Mouse (Mus musculus) liver, postnatal 0 days (tissue): ENCODE data around the gene Artn. TPM values are rescaled to one million over a fixed set of nuclear protein-coding genes. Genes with fewer than 3 reads are reported as not detected.

ENCODE experiments used
- ATAC-seq: fragments of 200-750 bp; cut with Nextera tagmentation; 2 replicates; pipeline ENCODE4 v1.8.0; 2017; ENCODE audit warnings: mild to moderate bottlenecking, moderate library complexity
- DNase-seq: peaks from one replicate; pipeline ENCODE4 v3.0.0-alpha.2; 2016
- H3K27ac ChIP-seq: fragments of 300-500 bp; sonication (generic); 2 replicates; pipeline ENCODE4 v1.5.1; 2014; ENCODE audit warnings: antibody characterized with exemption, moderate library complexity, mild to moderate bottlenecking, low read depth
- H3K27me3 ChIP-seq: fragments of 300-500 bp; sonication (generic); 2 replicates; pipeline ENCODE4 v1.6.1; 2014; ENCODE audit warnings: low read length, control low read depth, mixed read lengths; ENCODE audit not compliant: insufficient read depth
- H3K36me3 ChIP-seq: fragments of 300-500 bp; sonication (generic); replicated peaks from 2 replicates; pipeline ENCODE4 v1.6.1; 2014; ENCODE audit warnings: mild to moderate bottlenecking, control low read depth, low read length, moderate library complexity, mixed read lengths; ENCODE audit not compliant: insufficient read depth
- H3K4me1 ChIP-seq: fragments of 300-500 bp; sonication (generic); 2 replicates; pipeline ENCODE4 v1.6.1; 2014; ENCODE audit warnings: antibody characterized with exemption, mild to moderate bottlenecking, control low read depth; ENCODE audit not compliant: insufficient read depth
- H3K4me2 ChIP-seq: fragments of 300-500 bp; sonication (generic); 2 replicates; pipeline ENCODE4 v1.6.1; 2014; ENCODE audit warnings: low read depth, mild to moderate bottlenecking, low read length, moderate library complexity, mixed read lengths
- H3K4me3 ChIP-seq: fragments of 300-500 bp; sonication (generic); 2 replicates; pipeline ENCODE4 v1.5.1; 2014; ENCODE audit warnings: low read depth, low read length
- H3K9ac ChIP-seq: fragments of 300-500 bp; sonication (generic); replicated peaks from 2 replicates; pipeline ENCODE4 v1.6.1; 2014; ENCODE audit warnings: mild to moderate bottlenecking, moderate library complexity
- H3K9me3 ChIP-seq: fragments of 300-500 bp; sonication (generic); 2 replicates; pipeline ENCODE4 v1.6.1; 2016; ENCODE audit warnings: mild to moderate bottlenecking, control low read depth, low read length, mixed read lengths
- CTCF ChIP-seq: sonication (generic); IDR thresholded peaks from 2 replicates; pipeline ENCODE4 v1.5.1; 2016; ENCODE audit warnings: antibody characterized with exemption, low read depth
- EP300 ChIP-seq: IDR thresholded peaks from 2 replicates; pipeline ENCODE4 v1.6.1; 2016; ENCODE audit warnings: antibody characterized with exemption, low read depth, mild to moderate bottlenecking
- WGBS: fragments of 180-500 bp; shearing (Covaris S2); extraction: QIAGEN DNeasy Blood & Tissue Kit; methylation state at CpG from one replicate; pipeline ENCODE4 v1.1.7; 2014; ENCODE audit not compliant: insufficient replicate concordance; 5-methylcytosine and 5-hydroxymethylcytosine counted together
- polyA plus RNA-seq: library from polyadenylated mRNA; unstranded; fragments of >200 nt; fragmentation: Nextera tagmentation; extraction: Ambion mirVana; gene quantifications from 2 replicates; pipeline ENCODE4 v1.2.1, GENCODE M21; 2015

The Artn gene
- polyA plus RNA-seq, 1 experiment from 2014 or later: 0.88 TPM

- no peak for DNase-seq
- 75% methylated on average over 5 of the region's 5 CpGs for WGBS
Observed at GRCm38 (mm10) chr4:117974719-117975118, 45.2 kb upstream of the Artn start.

GRCm38 (mm10) chr4:117972999-117973398 is 43.4 kb upstream of the Artn start:
- H3K27ac ChIP-seq: no peak overlapping the region
- whole genome bisulfite sequencing: 72% methylated on average over 10 of the region's 10 CpGs
- peaks cover 4% of the 10 kb centered on the region; the same call in 1 of the 2 replicates for H3K4me1 ChIP-seq
- DNase-seq (no peak), ATAC-seq (no peak)
- H3K9ac ChIP-seq: peak overlapping the region; percentile 21; the same call in 1 of the 2 replicates
- no peak overlapping the region for H3K4me3 ChIP-seq
- H3K4me2 ChIP-seq: no peak overlapping the region
- TF ChIP-seq CTCF: no peak
- no peak for TF ChIP-seq EP300
- no peaks in the 10 kb centered on the region for H3K9me3 ChIP-seq
- H3K27me3 ChIP-seq: no peaks in the 10 kb centered on the region
- H3K36me3 ChIP-seq: no peaks in the 10 kb centered on the region

More at GRCm38 (mm10) chr4:117974719-117975118, 45.2 kb upstream of the Artn start:
- no peaks in the 10 kb centered on the region for H3K9me3 ChIP-seq
- no peaks in the 10 kb centered on the region for H3K27me3 ChIP-seq
- ATAC-seq: no peak
- TF ChIP-seq EP300 (no peak), CTCF (no peak)
- no peak overlapping the region for H3K27ac ChIP-seq
- no peak overlapping the region for H3K9ac ChIP-seq
- peaks cover 4% of the 10 kb centered on the region; the same call in 1 of the 2 replicates for H3K4me1 ChIP-seq
- H3K36me3 ChIP-seq: no peaks in the 10 kb centered on the region
- H3K4me3 ChIP-seq: no peak overlapping the region
- H3K4me2 ChIP-seq: no peak overlapping the region

- WGBS: 75% methylated on average over 13 of the region's 14 CpGs
- H3K27ac ChIP-seq: no peak overlapping the region
Observed at GRCm38 (mm10) chr4:117964346-117965025, 34.9 kb upstream of the Artn start.

GRCm38 (mm10) chr4:117957492-117957891 is 27.9 kb upstream of the Artn start:
- TF ChIP-seq CTCF (no peak), EP300 (no peak)
- 76% methylated on average over 4 of the region's 4 CpGs for WGBS
- H3K4me3 ChIP-seq: no peak overlapping the region
- DNase-seq (no peak), ATAC-seq (no peak)
- no peaks in the 10 kb centered on the region for H3K4me1 ChIP-seq
- H3K4me2 ChIP-seq: no peak overlapping the region
- H3K36me3 ChIP-seq: peaks cover 16% of the 10 kb centered on the region
- no peaks in the 10 kb centered on the region for H3K9me3 ChIP-seq
- H3K27me3 ChIP-seq: no peaks in the 10 kb centered on the region
- H3K27ac ChIP-seq: no peak overlapping the region
- no peak overlapping the region for H3K9ac ChIP-seq

More at GRCm38 (mm10) chr4:117964346-117965025, 34.9 kb upstream of the Artn start:
- ATAC-seq (no peak), DNase-seq (no peak)
- Histone ChIP-seq H3K27me3 (no peaks in the 10 kb centered on the region), H3K4me1 (no peaks in the 10 kb centered on the region), H3K9ac (no peak overlapping the region), H3K9me3 (no peaks in the 10 kb centered on the region), H3K4me2 (no peak overlapping the region), H3K4me3 (no peak overlapping the region), H3K36me3 (0 out of 2 replicates have a peak, but pooled peaks cover 6% of the 10 kb centered on the region)
- no peak for TF ChIP-seq CTCF
- TF ChIP-seq EP300: no peak

GRCm38 (mm10) chr4:117947493-117947892 is 17.9 kb upstream of the Artn start:
- ATAC-seq: no peak
- no peak overlapping the region for H3K27ac ChIP-seq
- TF ChIP-seq CTCF (no peak), EP300 (no peak)

GRCm38 (mm10) chr4:117946639-117947305 is 17.2 kb upstream of the Artn start:
- ATAC-seq (no peak), DNase-seq (no peak)
- Histone ChIP-seq H3K4me2 (no peak overlapping the region), H3K27me3 (no peaks in the 10 kb centered on the region), H3K4me1 (no peaks in the 10 kb centered on the region), H3K4me3 (no peak overlapping the region), H3K9me3 (no peaks in the 10 kb centered on the region), H3K9ac (no peak overlapping the region), H3K27ac (no peak overlapping the region), H3K36me3 (0 out of 2 replicates have a peak, but pooled peaks cover 2% of the 10 kb centered on the region)
- TF ChIP-seq CTCF: no peak
- no peak for TF ChIP-seq EP300
- WGBS: 83% methylated on average over 11 of the region's 11 CpGs

More at GRCm38 (mm10) chr4:117947493-117947892, 17.9 kb upstream of the Artn start:
- DNase-seq: no peak
- 79% methylated on average over 7 of the region's 7 CpGs for WGBS
- H3K9ac ChIP-seq: no peak overlapping the region
- H3K36me3 ChIP-seq: 0 out of 2 replicates have a peak, but pooled peaks cover 2% of the 10 kb centered on the region
- no peak overlapping the region for H3K4me2 ChIP-seq
- H3K9me3 ChIP-seq: no peaks in the 10 kb centered on the region; the same call in 1 of the 2 replicates
- no peak overlapping the region for H3K4me3 ChIP-seq
- H3K4me1 ChIP-seq: no peaks in the 10 kb centered on the region
- H3K27me3 ChIP-seq: no peaks in the 10 kb centered on the region
